Mouse (Mus musculus) cerebellum, adult 9-10 months (tissue): ENCODE measurements around the gene Olfr905.

Experiments
- DNase-seq: peaks from one replicate; pipeline ENCODE4 v3.0.0; 2022

Olfr905 gene

DNA sequence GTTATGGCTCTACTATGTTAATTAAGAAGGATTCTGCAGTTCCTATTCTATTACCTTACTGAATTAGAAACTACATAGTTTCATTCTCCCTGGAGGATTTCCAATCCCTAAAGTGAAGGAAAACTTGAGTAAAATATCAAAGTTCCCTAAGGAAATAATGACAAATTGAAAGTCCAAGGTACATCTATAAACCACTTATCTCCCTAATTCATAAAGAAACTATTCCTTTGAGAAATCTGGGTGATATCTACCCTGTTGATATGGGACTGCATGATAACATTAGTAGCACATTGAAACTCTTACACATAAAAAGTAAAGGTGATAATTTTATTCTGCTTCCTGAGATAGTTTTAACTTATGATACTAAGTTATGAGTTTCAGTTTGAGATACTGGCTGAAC, at the start of gene Olfr905:
Gene Olfr905 (plus strand): TSS at position 301 of the 400 bp plus-strand sequence.
- no peak for DNase-seq

DNA sequence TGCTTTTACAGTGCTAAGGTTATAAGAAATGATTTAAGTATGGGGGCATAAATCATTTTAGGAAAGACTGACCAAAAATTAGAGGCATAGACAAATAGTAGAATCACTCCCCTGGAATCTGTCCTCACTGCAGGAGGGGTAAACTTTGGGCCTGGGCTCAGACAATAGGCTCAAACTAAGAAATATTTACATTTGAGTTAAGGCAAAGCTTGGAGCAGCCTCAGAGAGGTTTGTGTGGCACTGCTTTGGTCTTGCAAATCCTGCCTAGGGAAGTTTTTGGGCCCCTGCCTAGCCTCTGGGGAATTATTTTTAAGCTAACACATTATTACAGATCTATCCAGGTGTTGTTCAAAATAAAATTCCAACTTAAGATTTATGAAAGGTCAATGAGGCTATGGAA, 47.1 kb upstream of the Olfr905 start:
- no peak for DNase-seq

DNA sequence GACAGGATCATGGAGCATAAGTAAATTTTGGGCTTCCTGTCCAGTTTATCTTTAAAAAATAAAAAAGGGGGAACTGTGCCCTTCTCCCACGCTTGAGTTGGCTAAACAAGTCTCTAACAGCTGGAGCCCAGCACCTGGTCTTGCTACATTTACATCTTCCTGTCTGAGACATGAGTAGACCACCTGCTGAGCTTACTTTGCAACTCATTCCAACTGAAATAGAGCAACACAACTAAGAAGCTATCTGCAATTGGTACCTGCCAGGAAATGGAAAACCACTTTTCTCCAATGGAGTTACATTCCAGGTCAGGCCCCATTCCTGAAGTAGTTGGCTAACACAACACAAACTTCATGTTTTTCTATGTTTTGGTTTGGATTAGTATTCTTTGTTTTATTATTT, 43.9 kb upstream of the Olfr905 start:
- DNase-seq = no peak

GRCm38 (mm10) chr9:38429155-38429554, 41.8 kb upstream of the Olfr905 start, which contains the start of gene Olfr901:
Olfr901 (plus strand) TSS chr9:38429455.
- DNase-seq = no peak

DNA sequence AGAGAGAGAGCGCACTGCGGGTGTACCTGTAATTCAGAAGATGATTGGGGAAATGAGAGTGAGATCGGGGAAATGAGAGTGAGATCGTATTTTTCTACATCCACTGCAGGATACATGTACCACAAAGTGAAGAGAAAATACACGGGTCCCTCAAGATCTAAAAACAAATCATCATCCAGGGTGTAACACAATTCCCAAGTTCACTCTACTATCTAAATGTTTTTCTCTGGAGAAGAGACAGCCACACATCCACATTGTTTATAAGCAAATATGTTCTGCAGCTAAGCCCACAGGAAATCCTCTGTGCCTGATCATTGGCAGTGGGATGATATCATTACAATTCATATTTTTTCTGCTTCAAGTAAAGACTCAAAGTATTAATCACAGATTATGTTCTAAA, 23.6 kb upstream of the Olfr905 start, which contains the start of gene Olfr902:
Gene Olfr902 (plus strand): TSS at position 301 of the 400 bp plus-strand sequence.
- DNase-seq = no peak

GRCm38 (mm10) chr9:38462844-38463243, 8.1 kb upstream of the Olfr905 start, which contains the start of gene Olfr904:
Olfr904 (plus strand) TSS chr9:38463144.
- DNase-seq = no peak

DNA sequence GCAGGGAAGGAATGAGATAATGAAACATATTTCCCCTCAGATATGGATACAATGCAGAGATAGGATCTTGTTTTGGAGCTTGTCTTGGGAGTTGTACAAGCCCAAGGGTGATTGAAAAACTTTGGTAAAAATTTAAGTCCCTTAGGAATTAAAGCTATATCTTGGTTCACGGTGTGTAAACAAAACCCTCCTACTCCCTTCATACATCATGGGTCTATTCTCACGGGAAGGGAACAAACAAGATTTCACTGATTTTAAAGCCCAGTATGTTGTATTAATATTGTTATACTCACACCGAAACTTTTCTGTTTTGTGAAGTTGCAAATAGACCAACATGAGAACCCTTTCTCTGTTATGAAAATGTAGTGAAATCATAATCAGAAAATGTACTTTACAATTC, 15.9 kb downstream of the Olfr905 start, which contains the start of gene Olfr906:
Gene Olfr906 (plus strand): TSS at position 301 of the 400 bp plus-strand sequence.
- no peak for DNase-seq

- DNase-seq = no peak
Measured at GRCm38 (mm10) chr9:38495501-38495900, 24.6 kb downstream of the Olfr905 start, which contains the start of gene Olfr907. Olfr907 (plus strand) TSS chr9:38495801.

DNA sequence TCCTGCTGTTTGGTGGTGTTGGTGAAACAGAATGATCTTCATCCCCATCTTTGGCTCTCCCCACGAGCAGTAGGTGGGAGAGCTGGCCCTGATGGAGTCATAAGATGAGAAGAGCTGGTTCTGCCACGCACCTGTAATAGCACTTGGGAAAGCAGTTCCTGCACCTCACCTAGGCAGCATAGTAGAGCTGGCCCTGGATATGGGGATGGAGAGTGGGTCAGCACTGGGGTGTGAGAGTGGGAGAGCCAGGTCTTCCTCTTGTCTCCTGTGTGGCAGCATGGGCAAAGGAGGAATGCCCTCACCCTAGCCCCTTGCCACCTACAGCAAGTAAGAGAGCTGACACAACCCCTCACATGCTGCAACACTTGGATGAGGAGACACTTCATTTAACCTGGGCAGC, 41.4 kb downstream of the Olfr905 start:
- DNase-seq = no peak

DNA sequence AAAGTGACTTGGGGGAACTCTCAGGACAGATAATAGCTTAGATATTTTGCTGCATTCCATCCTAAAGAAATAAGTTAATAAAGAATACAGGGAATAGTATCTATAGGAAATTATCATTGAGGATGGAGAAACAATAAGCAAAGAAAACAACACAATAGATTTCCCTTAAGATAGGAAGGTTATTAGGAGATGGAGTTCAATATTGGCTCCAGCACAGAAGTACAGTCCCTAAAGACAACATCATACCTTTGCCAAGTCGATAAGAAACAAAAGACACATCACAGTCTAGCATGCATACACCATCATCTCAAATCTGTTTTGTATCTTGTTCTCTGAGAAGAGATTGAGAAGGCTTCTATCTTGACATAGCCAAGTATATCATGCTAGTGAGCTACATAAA, 50.4 kb downstream of the Olfr905 start, which contains the start of gene Olfr911-ps1:
Gene Olfr911-ps1 (plus strand): TSS at position 301 of the 400 bp plus-strand sequence.
- DNase-seq = no peak
